Mouse (Mus musculus) olfactory bulb, adult 2 months (tissue): ENCODE results near the gene Pdcd1lg2.

Source experiments
- CTCF ChIP-seq: fragments of 200-500 bp; IDR thresholded peaks from 2 replicates; pipeline ENCODE4 v1.5.1; 2012; ENCODE audit warnings: low read depth, mild to moderate bottlenecking, low read length, moderate library complexity; ENCODE audit not compliant: insufficient read depth
- POLR2A ChIP-seq: fragments of 200-500 bp; IDR thresholded peaks from 2 replicates; pipeline ENCODE4 v1.6.1; 2012; ENCODE audit warnings: mild to moderate bottlenecking, low read depth, low read length, moderate library complexity; ENCODE audit not compliant: insufficient read depth

DNA sequence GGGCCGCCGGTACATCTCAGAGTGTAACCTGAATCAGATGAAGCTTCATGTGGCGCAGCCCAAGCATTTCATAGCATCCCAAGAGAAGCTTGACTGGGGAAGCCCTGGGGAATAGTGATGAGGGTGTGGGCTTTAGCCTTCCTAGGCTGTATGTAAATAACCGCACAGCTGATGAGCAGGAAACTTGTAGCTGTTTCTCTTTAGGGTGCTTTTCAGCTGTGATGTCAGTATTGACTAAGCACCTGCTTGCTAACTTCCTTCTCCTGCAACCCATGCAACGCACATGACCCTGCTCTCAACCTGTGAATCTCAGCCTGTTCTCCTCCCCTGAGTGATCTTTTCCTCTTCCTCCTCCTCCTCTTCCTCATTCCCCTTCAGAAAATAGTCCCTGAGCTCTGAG is 46.6 kb upstream of the Pdcd1lg2 start:
- TF ChIP-seq CTCF (no peak), POLR2A (no peak)
